Mouse (Mus musculus) testis, adult 2 months (tissue): ENCODE data around the gene Tmem121. TPM values are rescaled to one million over a fixed set of nuclear protein-coding genes. Genes with fewer than 3 reads are reported as not detected.
A peak's percentile ranks its signal among the peaks of the same experiment; 100 is the strongest.
"Not testable (repeated sequence)": the region's sequence is repeated elsewhere in the genome, so short reads cannot be mapped to it uniquely, and the experiment has no call there.

Source experiments
- H3K27ac ChIP-seq: fragments of 200-500 bp; 2 replicates; pipeline ENCODE4 v1.5.1; 2012; ENCODE audit warnings: low read depth, low read length; ENCODE audit not compliant: control insufficient read depth, insufficient read depth
- H3K27me3 ChIP-seq: fragments of 200-500 bp; 2 replicates; pipeline ENCODE4 v1.6.1; 2012; ENCODE audit warnings: mild to moderate bottlenecking, low read length, moderate library complexity; ENCODE audit not compliant: control insufficient read depth, insufficient read depth
- H3K36me3 ChIP-seq: fragments of 200-500 bp; 2 replicates; pipeline ENCODE4 v1.6.1; 2012; ENCODE audit warnings: mild to moderate bottlenecking, low read length; ENCODE audit not compliant: control insufficient read depth, insufficient read depth
- H3K4me1 ChIP-seq: fragments of 200-500 bp; 2 replicates; pipeline ENCODE4 v1.6.1; 2012; ENCODE audit warnings: low read length; ENCODE audit not compliant: control insufficient read depth, insufficient read depth
- H3K4me3 ChIP-seq: fragments of 200-500 bp; 2 replicates; pipeline ENCODE4 v1.5.1; 2012; ENCODE audit warnings: low read depth, mild to moderate bottlenecking, low read length, moderate library complexity, mixed read lengths; ENCODE audit not compliant: control insufficient read depth
- CTCF ChIP-seq: fragments of 200-500 bp; IDR thresholded peaks from 2 replicates; pipeline ENCODE4 v1.5.1; 2012; ENCODE audit warnings: low read depth, mild to moderate bottlenecking, inconsistent platforms, low read length, moderate library complexity; ENCODE audit not compliant: control insufficient read depth, insufficient read depth, insufficient replicate concordance
- POLR2A ChIP-seq: fragments of 200-500 bp; IDR thresholded peaks from 2 replicates; pipeline ENCODE4 v1.6.1; 2012; ENCODE audit warnings: low read depth, mild to moderate bottlenecking, inconsistent platforms, low read length, moderate library complexity; ENCODE audit not compliant: control insufficient read depth
- polyA plus RNA-seq: library from polyadenylated mRNA; depleted of rRNA; stranded (reverse); fragments of >200 nt; gene quantifications from 2 replicates; pipeline ENCODE4 v1.2.3, GENCODE M21; 2012

Tmem121 gene
- polyA plus RNA-seq, 1 experiment, result 1.0 TPM

DNA sequence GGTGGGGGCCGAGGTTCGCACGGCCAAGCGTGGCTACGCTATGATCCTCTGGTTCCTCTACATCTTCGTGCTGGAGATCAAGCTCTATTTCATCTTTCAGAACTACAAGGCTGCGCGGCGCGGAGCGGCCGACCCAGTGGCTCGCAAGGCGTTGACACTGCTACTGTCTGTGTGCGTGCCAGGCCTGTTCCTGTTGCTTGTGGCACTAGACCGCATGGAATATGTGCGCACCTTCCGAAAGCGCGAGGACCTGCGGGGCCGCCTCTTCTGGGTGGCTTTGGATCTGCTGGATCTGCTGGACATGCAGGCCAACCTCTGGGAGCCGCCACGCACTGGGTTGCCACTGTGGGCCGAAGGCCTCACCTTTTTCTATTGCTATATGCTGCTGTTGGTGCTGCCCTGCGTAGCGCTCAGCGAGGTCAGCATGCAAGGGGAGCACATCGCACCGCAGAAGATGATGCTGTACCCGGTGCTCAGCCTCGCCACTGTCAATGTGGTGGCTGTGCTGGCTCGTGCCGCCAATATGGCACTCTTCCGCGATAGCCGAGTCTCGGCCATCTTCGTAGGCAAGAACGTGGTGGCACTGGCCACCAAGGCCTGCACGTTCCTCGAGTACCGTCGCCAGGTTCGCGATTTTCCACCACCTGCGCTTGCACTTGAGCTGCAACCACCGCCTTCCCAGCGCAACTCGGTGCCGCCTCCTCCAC, 2.8 kb downstream of the Tmem121 start:
- H3K4me1 ChIP-seq, result peaks cover 26% of the 10 kb centered on the region
- H3K4me3 ChIP-seq, result peak overlapping the region; percentile 17
- TF ChIP-seq POLR2A (no peak), CTCF (no peak)
- H3K27me3 ChIP-seq, result no peaks in the 10 kb centered on the region
- no peak overlapping the region for H3K27ac ChIP-seq
- H3K36me3 ChIP-seq, result no peaks in the 10 kb centered on the region

DNA sequence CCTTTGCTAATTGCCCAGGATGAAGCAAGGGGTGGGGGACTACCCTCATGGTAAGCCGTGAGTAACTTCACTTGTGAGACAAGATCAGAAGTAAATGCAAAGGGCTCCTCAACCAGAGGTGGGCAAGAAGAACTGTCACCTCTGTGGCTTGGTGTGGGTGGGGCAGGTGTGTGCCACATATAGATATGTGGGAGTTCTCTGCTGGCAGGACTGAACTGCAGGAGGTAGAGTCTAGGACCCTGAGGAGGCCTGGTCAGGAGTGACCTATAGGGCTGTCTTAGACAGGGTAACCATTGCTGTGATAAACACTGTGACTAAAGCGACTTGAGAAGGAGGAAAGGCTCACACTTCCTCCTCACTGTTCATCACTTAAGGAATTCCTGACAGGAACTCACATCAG, 7.7 kb downstream of the Tmem121 start:
- no peak overlapping the region for H3K27ac ChIP-seq
- H3K4me3 ChIP-seq, result no peak overlapping the region
- no peaks in the 10 kb centered on the region for H3K27me3 ChIP-seq
- H3K36me3 ChIP-seq, result no peaks in the 10 kb centered on the region
- TF ChIP-seq POLR2A, result no peak
- H3K4me1 ChIP-seq, result peaks cover 8% of the 10 kb centered on the region

DNA sequence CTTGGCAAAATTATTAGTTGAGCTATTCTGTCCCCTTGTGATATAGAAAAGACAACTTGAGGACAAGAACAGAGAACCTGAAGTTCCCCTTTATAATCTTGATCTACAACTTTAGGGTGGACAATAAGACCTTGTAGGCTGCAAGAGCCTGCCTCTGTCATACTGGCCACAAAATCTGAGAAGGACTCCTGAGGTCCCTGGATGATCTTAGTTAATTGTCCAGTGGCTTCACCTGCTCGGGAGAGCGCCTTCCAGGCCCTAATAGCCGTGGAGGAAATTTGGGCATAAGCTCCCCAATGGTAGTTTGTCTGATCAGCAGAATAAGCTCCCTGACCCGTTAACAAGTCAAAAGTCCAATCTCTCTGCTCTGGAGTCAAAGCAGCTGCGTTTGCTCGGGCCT, 13.4 kb downstream of the Tmem121 start:
- not testable (repeated sequence) for H3K4me1 ChIP-seq, H3K27me3 ChIP-seq, H3K36me3 ChIP-seq, H3K27ac ChIP-seq, H3K4me3 ChIP-seq

DNA sequence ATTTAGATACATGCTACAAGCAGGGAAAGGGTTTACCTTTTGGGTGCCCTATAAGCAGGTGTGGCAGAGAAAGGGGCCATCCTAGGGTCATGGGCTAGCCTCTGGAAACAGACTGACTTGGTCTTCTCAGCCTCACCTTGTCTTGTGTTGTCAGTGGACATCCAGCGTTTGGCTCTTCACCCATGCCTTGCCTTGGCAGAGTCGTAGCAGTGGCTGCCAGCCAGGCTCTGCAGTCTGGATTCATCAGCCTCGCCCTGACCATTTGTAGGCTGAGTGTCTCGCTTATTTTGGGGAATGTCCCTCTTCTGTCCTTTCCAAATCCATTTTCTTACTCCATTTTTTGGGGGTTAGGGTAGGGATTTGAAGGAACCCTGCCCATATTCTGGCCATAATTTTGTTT, 15.6 kb downstream of the Tmem121 start:
- Histone ChIP-seq H3K27ac (no peak overlapping the region), H3K27me3 (no peaks in the 10 kb centered on the region), H3K4me3 (no peak overlapping the region), H3K4me1 (no peaks in the 10 kb centered on the region), H3K36me3 (no peaks in the 10 kb centered on the region)
- TF ChIP-seq POLR2A (no peak), CTCF (no peak)

DNA sequence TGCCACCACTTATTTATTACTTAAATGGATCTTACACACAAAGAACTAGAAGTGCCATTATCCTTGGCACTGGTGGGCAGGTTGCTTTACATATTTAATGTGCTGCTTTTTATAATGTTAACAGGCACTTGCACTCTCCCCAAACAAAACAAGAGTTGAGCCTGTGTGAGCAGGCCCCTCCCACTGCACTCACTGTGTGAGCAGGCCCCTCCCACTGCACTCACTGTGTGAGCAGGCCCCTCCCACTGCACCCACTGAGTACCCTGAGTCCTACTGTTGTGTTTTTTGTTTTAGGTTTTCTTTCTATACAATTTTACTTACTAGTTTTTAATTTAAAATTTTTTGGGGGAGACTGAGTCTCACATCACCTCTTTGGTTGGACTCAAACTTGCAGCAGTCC, 16.3 kb downstream of the Tmem121 start:
- TF ChIP-seq POLR2A, result no peak
- TF ChIP-seq CTCF, result no peak
- Histone ChIP-seq H3K27ac (no peak overlapping the region), H3K4me3 (no peak overlapping the region), H3K27me3 (no peaks in the 10 kb centered on the region), H3K4me1 (no peaks in the 10 kb centered on the region), H3K36me3 (no peaks in the 10 kb centered on the region)

DNA sequence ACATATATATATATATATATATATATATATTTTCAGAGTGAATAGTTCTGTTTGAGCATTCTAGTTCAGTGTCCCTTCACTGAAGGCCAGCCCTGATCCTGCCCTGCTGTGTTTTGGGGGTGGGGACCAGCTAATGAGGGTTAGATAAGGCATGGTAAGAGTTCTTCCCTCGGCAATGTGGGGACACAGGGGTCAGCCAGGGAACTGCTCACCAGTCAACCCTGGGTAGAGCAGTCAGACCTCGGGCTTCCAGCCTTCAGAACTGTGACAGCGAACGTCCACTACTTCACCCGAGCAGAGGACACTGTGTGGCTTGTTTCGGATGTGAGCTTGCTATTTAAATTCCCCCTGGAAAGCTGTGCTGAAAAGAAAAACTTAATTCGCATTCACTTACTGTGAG, 17.8 kb downstream of the Tmem121 start:
- no peaks in the 10 kb centered on the region for H3K4me1 ChIP-seq
- TF ChIP-seq CTCF, result no peak
- TF ChIP-seq POLR2A, result no peak
- H3K36me3 ChIP-seq, result no peaks in the 10 kb centered on the region
- no peaks in the 10 kb centered on the region for H3K27me3 ChIP-seq
- H3K4me3 ChIP-seq, result no peak overlapping the region
- no peak overlapping the region for H3K27ac ChIP-seq

DNA sequence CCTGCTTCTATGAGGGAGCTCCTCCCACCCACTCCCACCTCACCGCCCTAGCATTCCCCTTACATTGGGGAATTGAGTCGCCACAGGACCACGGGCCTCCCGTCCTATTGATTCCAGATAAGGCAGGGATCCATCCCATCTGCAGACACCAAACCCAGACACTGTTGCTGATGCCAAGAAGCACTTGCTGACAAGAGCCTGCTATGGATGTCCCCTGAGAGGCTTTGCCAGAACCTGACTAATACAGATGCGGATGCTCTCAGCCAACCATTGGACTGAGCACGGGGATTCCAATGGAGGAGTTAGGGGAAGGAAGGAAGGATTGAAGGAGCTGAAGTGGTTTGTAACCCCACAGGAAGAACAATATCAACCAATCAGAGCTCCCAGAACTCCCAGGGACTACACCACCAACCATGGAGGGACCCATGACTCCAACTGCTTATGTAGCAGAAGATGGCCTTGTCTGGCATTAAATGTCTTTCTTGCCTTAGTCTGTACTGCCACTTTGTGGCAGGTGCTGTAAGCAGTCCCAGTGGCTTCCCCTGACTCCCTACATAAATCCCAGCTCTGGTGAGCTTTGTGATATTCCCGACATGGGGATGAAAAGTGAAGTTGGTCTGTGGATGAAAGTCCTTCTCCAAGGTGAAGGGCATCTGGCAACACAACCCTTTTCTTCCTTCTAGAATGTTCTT, 19.7 kb downstream of the Tmem121 start:
- H3K27me3 ChIP-seq, result no peaks in the 10 kb centered on the region
- no peaks in the 10 kb centered on the region for H3K36me3 ChIP-seq
- TF ChIP-seq CTCF, result no peak
- no peak for TF ChIP-seq POLR2A
- H3K4me1 ChIP-seq, result no peaks in the 10 kb centered on the region
- no peak overlapping the region for H3K4me3 ChIP-seq
- no peak overlapping the region for H3K27ac ChIP-seq
